Mouse (Mus musculus) C2C12 (cell line): ENCODE measurements around the gene Cela3a.

Experiments
- CEBPB ChIP-seq: IDR thresholded peaks from one replicate; pipeline ENCODE4 v1.6.1; 2011; ENCODE audit warnings: low read depth, mild to moderate bottlenecking, control low read depth, moderate library complexity
- CTCF ChIP-seq: IDR thresholded peaks from one replicate; pipeline ENCODE4 v1.5.1; 2011; ENCODE audit not compliant: control insufficient read depth, insufficient read depth, insufficient read length
- FOSL1 ChIP-seq: IDR thresholded peaks from one replicate; pipeline ENCODE4 v1.8.0; 2011; ENCODE audit warnings: mild to moderate bottlenecking, low read length; ENCODE audit not compliant: poor library complexity, insufficient read depth, severe bottlenecking
- MAX ChIP-seq: IDR thresholded peaks from one replicate; pipeline ENCODE4 v1.6.1; 2011; ENCODE audit warnings: mild to moderate bottlenecking, control low read depth
- MYOG ChIP-seq: IDR thresholded peaks from one replicate; pipeline ENCODE4 v1.6.1; 2011; ENCODE audit not compliant: control insufficient read depth, insufficient read length; ENCODE audit errors: extremely low read depth
- USF1 ChIP-seq: IDR thresholded peaks from one replicate; pipeline ENCODE4 v1.6.1; 2011; ENCODE audit warnings: low read depth, mild to moderate bottlenecking, control low read depth, moderate library complexity

- no peak for TF ChIP-seq CTCF
- TF ChIP-seq FOSL1: no peak
- no peak for TF ChIP-seq USF1
- TF ChIP-seq MAX: no peak
- TF ChIP-seq MYOG: no peak
- TF ChIP-seq CEBPB: no peak
Observed at GRCm38 (mm10) chr4:137379085-137379484, 30.5 kb downstream of the Cela3a start.
